Mouse (Mus musculus): Measurements from ENCODE around the gene Trim63. TPM values are rescaled to one million over a fixed set of nuclear protein-coding genes. Genes with fewer than 3 reads are reported as not detected.
A peak's percentile ranks its signal among the peaks of the same experiment; 100 is the strongest.

Trim63 gene
- polyA plus RNA-seq, 1 experiment from 2014 or later = not detected

DNA sequence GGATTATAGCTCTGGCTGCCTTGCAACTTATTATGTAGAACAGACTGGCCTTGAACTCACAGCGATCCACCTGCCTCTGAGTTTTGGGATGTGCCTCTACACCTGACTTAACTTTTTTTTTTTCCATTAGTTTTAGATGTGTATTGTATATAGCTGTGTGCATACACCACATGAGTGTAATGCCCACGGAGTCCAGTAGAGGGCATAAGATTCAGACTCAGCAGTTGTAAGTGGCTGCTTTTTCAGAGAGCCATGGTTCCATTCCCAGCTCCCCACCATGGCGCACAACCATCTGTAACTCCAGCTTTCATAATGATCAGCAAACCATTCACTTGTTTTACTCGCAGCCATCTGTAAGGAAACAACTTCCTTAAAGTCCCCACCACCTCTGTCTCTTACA, 18.4 kb upstream of the Trim63 start:
- DNase-seq (ENCODE audit: low spot score) = no peak
- H3K27ac ChIP-seq (ENCODE audit: low read depth, low read length) = no peak overlapping the region
- H3K4me3 ChIP-seq (ENCODE audit: low read depth, low read length) = no peak overlapping the region
- H3K36me3 ChIP-seq (ENCODE audit: control insufficient read depth, insufficient read depth, low read length) = no peaks in the 10 kb centered on the region
- WGBS = 96% methylated on average over 4 of the region's 4 CpGs
- no peak overlapping the region for H3K9ac ChIP-seq (ENCODE audit: low read length)
- no peaks in the 10 kb centered on the region for H3K9me3 ChIP-seq (replicated peaks; ENCODE audit: control insufficient read depth, low read length)
- no peaks in the 10 kb centered on the region for H3K27me3 ChIP-seq (replicated peaks; ENCODE audit: control insufficient read depth, insufficient read depth, low read length)
- no peak overlapping the region for H3K4me2 ChIP-seq (ENCODE audit: low read length)
- H3K4me1 ChIP-seq (ENCODE audit: control insufficient read depth, insufficient read depth, low read length) = no peaks in the 10 kb centered on the region
- no peak for ATAC-seq

DNA sequence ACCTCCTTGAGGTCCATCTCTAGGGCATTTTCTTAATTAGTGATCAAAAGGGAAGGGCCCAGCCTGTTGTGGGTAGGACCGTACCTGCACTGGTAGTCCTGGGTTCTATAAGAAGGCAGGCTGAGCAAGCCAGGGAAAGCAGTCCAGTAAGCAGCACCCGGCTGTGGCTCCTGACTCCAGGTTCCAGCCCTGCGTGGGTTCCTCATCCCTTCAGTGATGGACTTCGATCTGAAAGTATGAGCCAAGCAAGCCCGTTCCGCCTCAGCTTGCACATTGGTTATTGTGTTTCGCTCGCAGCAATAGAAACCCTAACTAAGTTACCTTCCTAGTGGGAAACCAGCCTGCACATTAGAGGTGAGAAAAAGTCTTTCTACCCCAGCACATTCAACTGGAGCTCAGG, 17.6 kb upstream of the Trim63 start:
- Histone ChIP-seq H3K27ac (ENCODE audit: low read depth, low read length) (no peak overlapping the region), H3K27me3 (replicated peaks; ENCODE audit: control insufficient read depth, insufficient read depth, low read length) (no peaks in the 10 kb centered on the region), H3K4me3 (ENCODE audit: low read depth, low read length) (no peak overlapping the region), H3K4me1 (ENCODE audit: control insufficient read depth, insufficient read depth, low read length) (no peaks in the 10 kb centered on the region), H3K9me3 (replicated peaks; ENCODE audit: control insufficient read depth, low read length) (no peaks in the 10 kb centered on the region), H3K9ac (ENCODE audit: low read length) (no peak overlapping the region), H3K4me2 (ENCODE audit: low read length) (no peak overlapping the region), H3K36me3 (ENCODE audit: control insufficient read depth, insufficient read depth, low read length) (no peaks in the 10 kb centered on the region)
- no peak for DNase-seq (ENCODE audit: low spot score)
- 95% methylated on average over 8 of the region's 8 CpGs for WGBS
- no peak for ATAC-seq

DNA sequence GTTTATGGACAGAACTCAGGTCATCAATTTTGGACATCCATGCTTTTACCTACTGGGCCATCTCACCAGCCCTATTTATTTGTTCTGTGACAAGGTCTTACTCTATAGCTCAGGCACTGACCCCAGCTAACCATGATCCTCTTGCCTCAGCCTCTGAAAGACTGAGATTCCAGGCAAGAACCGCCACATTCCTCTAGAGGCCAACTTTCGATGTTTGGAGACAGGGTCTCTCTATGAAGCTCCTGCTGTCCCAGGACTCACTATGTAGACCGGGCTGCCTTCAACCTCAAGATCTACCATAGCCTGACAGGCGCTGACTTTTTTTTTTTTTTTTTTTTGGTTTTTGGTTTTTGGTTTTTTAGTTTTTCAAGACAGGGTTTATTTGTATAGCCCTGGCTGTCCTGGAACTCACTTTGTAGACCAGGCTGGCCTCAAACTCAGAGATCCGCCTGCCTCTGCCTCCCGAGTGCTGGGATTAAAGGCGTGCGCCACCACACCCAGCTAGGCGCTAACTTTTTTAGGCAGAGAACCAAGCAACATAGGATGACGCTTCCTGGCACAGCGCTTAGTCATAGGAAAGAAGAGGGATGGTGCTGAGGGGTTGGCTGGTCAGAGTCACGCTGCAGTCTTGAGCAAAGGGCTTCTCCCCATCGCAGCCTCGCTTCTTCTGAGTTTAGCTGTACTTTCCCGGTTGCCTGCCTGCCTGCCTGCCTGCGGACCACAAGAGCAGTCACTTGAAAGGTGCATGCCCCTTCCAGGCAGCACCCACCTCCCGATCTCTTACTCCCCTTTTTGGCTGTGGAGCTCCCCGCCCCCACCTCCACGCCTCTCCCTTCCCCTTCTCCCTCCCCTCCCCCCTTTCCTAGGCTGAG, 16.1 kb upstream of the Trim63 start:
- no peaks in the 10 kb centered on the region for H3K36me3 ChIP-seq (ENCODE audit: control insufficient read depth, insufficient read depth, low read length)
- WGBS = 76% methylated on average over 19 of the region's 19 CpGs
- H3K4me3 ChIP-seq (ENCODE audit: low read depth, low read length) = no peak overlapping the region
- no peaks in the 10 kb centered on the region for H3K27me3 ChIP-seq (replicated peaks; ENCODE audit: control insufficient read depth, insufficient read depth, low read length)
- no peaks in the 10 kb centered on the region for H3K9me3 ChIP-seq (replicated peaks; ENCODE audit: control insufficient read depth, low read length)
- H3K27ac ChIP-seq (ENCODE audit: low read depth, low read length) = no peak overlapping the region
- H3K4me2 ChIP-seq (ENCODE audit: low read length) = no peak overlapping the region
- DNase-seq (ENCODE audit: low spot score) (no peak), ATAC-seq (no peak)
- no peak overlapping the region for H3K9ac ChIP-seq (ENCODE audit: low read length)
- H3K4me1 ChIP-seq (ENCODE audit: control insufficient read depth, insufficient read depth, low read length) = no peaks in the 10 kb centered on the region

DNA sequence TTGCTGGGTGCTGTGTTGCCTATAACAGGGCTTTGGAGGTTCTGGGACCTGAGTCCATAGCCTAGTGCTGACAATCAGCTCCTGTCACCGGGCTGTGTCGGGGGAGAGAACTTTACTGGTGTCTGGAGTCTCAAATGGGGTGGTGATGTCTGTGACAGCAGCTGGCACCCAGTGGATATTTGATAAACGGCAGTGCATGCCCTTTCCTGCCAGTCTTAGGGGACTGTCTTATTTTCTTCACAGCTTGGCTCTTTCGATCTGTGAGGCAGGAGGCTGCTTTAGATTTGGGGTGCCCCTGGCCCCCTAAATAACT, 15.5 kb upstream of the Trim63 start:
- no peak for DNase-seq (ENCODE audit: low spot score)
- no peak overlapping the region for H3K4me2 ChIP-seq (ENCODE audit: low read length)
- H3K9me3 ChIP-seq (replicated peaks; ENCODE audit: control insufficient read depth, low read length) = no peaks in the 10 kb centered on the region
- no peaks in the 10 kb centered on the region for H3K27me3 ChIP-seq (replicated peaks; ENCODE audit: control insufficient read depth, insufficient read depth, low read length)
- no peak overlapping the region for H3K27ac ChIP-seq (ENCODE audit: low read depth, low read length)
- H3K36me3 ChIP-seq (ENCODE audit: control insufficient read depth, insufficient read depth, low read length) = no peaks in the 10 kb centered on the region
- no peak for ATAC-seq
- 79% methylated on average over 4 of the region's 4 CpGs for WGBS
- no peaks in the 10 kb centered on the region for H3K4me1 ChIP-seq (ENCODE audit: control insufficient read depth, insufficient read depth, low read length)
- no peak overlapping the region for H3K9ac ChIP-seq (ENCODE audit: low read length)
- no peak overlapping the region for H3K4me3 ChIP-seq (ENCODE audit: low read depth, low read length)

DNA sequence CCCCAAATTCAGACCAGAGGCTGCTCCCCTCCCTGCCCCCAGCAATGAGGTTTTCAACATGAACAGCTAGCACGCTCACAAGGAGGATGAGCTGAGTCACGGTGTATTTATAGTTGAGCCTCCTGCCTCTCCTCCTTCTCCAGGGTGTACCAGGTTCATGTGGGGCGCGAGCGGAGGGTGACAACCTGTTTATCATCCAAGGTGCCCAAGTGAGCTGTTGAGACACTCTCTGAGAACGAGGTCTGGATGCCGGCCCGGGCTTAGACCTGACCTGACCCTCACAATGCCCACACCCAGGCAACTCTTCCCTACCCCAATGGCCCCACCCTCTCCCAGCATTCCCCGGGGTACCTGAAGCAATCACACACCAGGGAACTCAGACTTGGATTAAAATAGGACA, 14.6 kb upstream of the Trim63 start:
- Histone ChIP-seq H3K4me2 (ENCODE audit: low read length) (no peak overlapping the region), H3K36me3 (ENCODE audit: control insufficient read depth, insufficient read depth, low read length) (no peaks in the 10 kb centered on the region), H3K4me1 (ENCODE audit: control insufficient read depth, insufficient read depth, low read length) (no peaks in the 10 kb centered on the region), H3K4me3 (ENCODE audit: low read depth, low read length) (no peak overlapping the region), H3K9ac (ENCODE audit: low read length) (no peak overlapping the region), H3K27ac (ENCODE audit: low read depth, low read length) (no peak overlapping the region), H3K27me3 (replicated peaks; ENCODE audit: control insufficient read depth, insufficient read depth, low read length) (no peaks in the 10 kb centered on the region), H3K9me3 (replicated peaks; ENCODE audit: control insufficient read depth, low read length) (no peaks in the 10 kb centered on the region)
- 83% methylated on average over 9 of the region's 9 CpGs for WGBS
- ATAC-seq (no peak), DNase-seq (ENCODE audit: low spot score) (no peak)

DNA sequence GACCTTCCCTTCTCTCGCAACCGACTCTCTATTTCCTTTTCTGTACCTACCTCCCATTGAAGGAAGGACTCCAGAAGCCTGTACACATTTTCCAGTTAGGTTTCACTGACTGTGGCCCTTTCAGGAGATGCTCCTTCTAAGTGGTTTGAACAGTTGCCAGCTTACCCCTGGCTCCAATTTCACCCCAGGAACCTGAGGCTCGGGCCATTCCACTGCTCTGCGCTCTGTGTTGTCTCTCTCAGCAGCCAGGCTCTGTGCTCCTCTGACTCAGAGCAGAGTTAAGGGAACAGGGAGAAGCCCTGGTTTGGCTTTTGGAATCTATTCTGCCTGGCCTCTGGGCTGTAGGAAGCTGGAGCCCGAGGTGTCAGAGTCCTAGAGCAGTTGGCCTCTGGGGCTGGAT, 12.8 kb upstream of the Trim63 start:
- Histone ChIP-seq H3K4me2 (ENCODE audit: low read length) (no peak overlapping the region), H3K9me3 (replicated peaks; ENCODE audit: control insufficient read depth, low read length) (no peaks in the 10 kb centered on the region), H3K4me1 (ENCODE audit: control insufficient read depth, insufficient read depth, low read length) (no peaks in the 10 kb centered on the region), H3K27ac (ENCODE audit: low read depth, low read length) (no peak overlapping the region), H3K9ac (ENCODE audit: low read length) (no peak overlapping the region), H3K36me3 (ENCODE audit: control insufficient read depth, insufficient read depth, low read length) (no peaks in the 10 kb centered on the region), H3K4me3 (ENCODE audit: low read depth, low read length) (no peak overlapping the region), H3K27me3 (replicated peaks; ENCODE audit: control insufficient read depth, insufficient read depth, low read length) (no peaks in the 10 kb centered on the region)
- WGBS = 78% methylated on average over 5 of the region's 5 CpGs
- ATAC-seq = no peak
- no peak for DNase-seq (ENCODE audit: low spot score)

DNA sequence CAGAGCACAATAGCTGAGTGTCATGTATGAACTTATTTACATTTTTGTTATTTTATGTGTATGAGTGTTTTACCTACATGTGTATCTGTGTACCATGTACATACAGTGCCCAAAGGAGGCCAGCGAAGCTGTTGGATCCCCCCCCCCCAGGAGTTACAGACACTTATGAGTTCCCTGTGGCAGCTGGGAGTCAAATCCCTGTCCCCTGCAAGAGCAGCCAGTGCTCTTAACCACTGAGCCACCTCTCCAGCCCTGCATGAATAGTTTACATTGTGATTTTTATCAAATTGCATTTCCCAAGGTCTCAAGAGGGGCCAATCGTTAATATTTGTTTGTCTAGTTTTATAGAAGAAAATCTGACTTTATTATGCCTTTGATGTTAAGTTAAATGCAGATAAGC, 8.0 kb upstream of the Trim63 start:
- H3K4me1 ChIP-seq (ENCODE audit: control insufficient read depth, insufficient read depth, low read length) = peaks cover 4% of the 10 kb centered on the region
- H3K4me2 ChIP-seq (ENCODE audit: low read length) = 0 out of 2 replicates have a peak overlapping the region, but pooled peaks have one; percentile 21
- H3K4me3 ChIP-seq (ENCODE audit: low read depth, low read length) = no peak overlapping the region
- no peaks in the 10 kb centered on the region for H3K27me3 ChIP-seq (replicated peaks; ENCODE audit: control insufficient read depth, insufficient read depth, low read length)
- ATAC-seq = no peak
- DNase-seq (ENCODE audit: low spot score) = no peak
- no peaks in the 10 kb centered on the region for H3K9me3 ChIP-seq (replicated peaks; ENCODE audit: control insufficient read depth, low read length)
- no peaks in the 10 kb centered on the region for H3K36me3 ChIP-seq (ENCODE audit: control insufficient read depth, insufficient read depth, low read length)
- H3K9ac ChIP-seq (ENCODE audit: low read length) = no peak overlapping the region
- no peak overlapping the region for H3K27ac ChIP-seq (ENCODE audit: low read depth, low read length)
- 84% methylated on average over 2 of the region's 2 CpGs for WGBS

DNA sequence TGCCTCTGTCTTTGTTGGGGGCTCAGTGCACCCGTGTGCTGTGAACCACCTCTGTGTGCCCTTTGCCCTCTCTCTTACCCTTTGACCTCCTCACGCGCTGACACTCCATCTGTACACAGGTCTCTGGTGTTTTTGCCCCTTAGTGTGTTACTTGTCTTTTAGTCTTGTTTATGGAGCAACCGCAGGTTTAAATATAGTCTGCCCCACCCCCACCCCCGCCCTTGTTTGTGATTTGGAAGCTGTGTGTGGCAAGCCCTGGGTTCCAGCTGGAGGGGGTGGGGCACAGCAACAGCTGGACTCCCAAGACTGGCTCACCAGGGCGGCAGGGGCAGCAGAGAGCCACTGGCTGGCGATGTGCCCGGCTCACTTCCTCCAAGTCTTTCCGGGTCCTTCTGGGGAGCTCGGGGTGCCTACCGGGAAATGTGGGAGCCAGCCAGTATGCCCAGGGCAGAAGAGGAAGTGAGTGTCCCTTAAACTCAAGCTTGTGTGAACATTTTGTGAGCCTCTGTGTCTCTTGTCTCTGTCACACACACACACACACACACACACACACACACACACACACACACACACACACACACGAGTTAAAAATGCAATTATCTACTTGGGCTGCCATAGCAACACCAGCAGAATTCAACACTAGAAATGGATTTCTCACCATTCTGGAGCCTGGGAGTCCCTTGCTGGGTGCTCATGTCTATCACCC, 7.4 kb upstream of the Trim63 start:
- H3K27me3 ChIP-seq (replicated peaks; ENCODE audit: control insufficient read depth, insufficient read depth, low read length) = no peaks in the 10 kb centered on the region
- H3K4me1 ChIP-seq (ENCODE audit: control insufficient read depth, insufficient read depth, low read length) = peaks cover 4% of the 10 kb centered on the region
- 17% methylated on average over 12 of the region's 12 CpGs for WGBS
- ATAC-seq (no peak), DNase-seq (ENCODE audit: low spot score) (peak; percentile 56)
- H3K9me3 ChIP-seq (replicated peaks; ENCODE audit: control insufficient read depth, low read length) = no peaks in the 10 kb centered on the region
- H3K9ac ChIP-seq (ENCODE audit: low read length) = no peak overlapping the region
- 0 out of 2 replicates have a peak overlapping the region, but pooled peaks have one; percentile 21 for H3K4me2 ChIP-seq (ENCODE audit: low read length)
- no peak overlapping the region for H3K4me3 ChIP-seq (ENCODE audit: low read depth, low read length)
- 0 out of 2 replicates have a peak overlapping the region, but pooled peaks have one; percentile 18 for H3K27ac ChIP-seq (ENCODE audit: low read depth, low read length)
- no peaks in the 10 kb centered on the region for H3K36me3 ChIP-seq (ENCODE audit: control insufficient read depth, insufficient read depth, low read length)

DNA sequence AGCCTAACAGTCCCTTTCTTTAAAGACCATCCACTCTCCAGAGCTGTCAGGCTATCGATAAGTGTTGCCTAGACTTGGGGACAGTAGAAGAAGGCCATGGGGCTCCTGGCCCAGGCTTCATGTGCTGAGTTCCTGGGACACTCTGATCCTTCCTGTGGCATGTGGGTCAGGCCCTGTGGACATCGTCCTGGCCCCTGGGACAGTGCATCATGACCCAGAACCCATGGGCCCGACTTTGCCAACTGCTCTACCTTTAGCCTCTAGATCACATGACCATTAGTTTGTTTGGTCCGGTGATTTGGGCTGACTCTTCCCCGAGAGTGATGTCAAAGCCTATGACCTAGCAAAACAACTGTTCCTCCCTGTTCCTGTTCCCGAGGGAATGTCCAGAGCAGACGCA, 4.8 kb upstream of the Trim63 start:
- no peak overlapping the region for H3K9ac ChIP-seq (ENCODE audit: low read length)
- ATAC-seq (no peak), DNase-seq (ENCODE audit: low spot score) (no peak)
- no peaks in the 10 kb centered on the region for H3K27me3 ChIP-seq (replicated peaks; ENCODE audit: control insufficient read depth, insufficient read depth, low read length)
- WGBS = 84% methylated on average over 7 of the region's 7 CpGs
- no peaks in the 10 kb centered on the region for H3K36me3 ChIP-seq (ENCODE audit: control insufficient read depth, insufficient read depth, low read length)
- no peak overlapping the region for H3K27ac ChIP-seq (ENCODE audit: low read depth, low read length)
- H3K4me3 ChIP-seq (ENCODE audit: low read depth, low read length) = no peak overlapping the region
- no peak overlapping the region for H3K4me2 ChIP-seq (ENCODE audit: low read length)
- no peaks in the 10 kb centered on the region for H3K9me3 ChIP-seq (replicated peaks; ENCODE audit: control insufficient read depth, low read length)
- H3K4me1 ChIP-seq (ENCODE audit: control insufficient read depth, insufficient read depth, low read length) = peaks cover 4% of the 10 kb centered on the region
